Mouse (Mus musculus) embryonic fibroblast, embryonic 13.5 days (primary cell): ENCODE measurements around the gene Trp63.

ENCODE experiments used
- CTCF ChIP-seq: IDR thresholded peaks from 2 replicates; pipeline ENCODE4 v1.5.1; 2011; ENCODE audit warnings: mild to moderate bottlenecking, control low read depth, low read length, moderate library complexity, borderline replicate concordance; ENCODE audit not compliant: insufficient read depth
- POLR2A ChIP-seq: IDR thresholded peaks from 2 replicates; pipeline ENCODE4 v1.6.1; 2011; ENCODE audit warnings: low read depth, mild to moderate bottlenecking, control low read depth, low read length, moderate library complexity

DNA sequence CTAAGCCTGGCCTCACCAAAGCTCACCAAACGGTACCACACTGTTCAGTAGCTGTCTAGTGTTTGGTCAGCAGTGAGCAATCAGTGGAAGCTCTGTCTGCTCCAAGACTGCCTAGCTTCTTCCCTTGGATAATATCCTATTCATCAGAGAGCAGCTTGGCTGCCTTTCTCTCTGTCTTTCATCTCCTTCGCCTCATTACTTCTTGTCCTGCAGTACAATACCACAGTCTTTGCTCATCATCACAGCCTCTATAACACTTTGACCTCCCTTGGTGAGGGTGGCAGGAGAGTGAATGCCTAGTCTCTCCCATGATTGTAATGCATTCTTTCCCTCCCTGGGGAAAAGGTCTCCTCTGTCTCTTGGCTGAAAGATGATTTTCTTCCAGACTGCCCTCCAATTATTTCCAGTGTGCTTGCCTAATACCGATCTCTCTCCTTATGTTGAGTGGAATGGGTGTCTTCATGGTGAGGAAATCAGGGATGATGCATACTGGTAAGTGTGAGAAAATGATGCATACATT is 216.9 kb downstream of the Trp63 start:
- no peak for TF ChIP-seq POLR2A
- no peak for TF ChIP-seq CTCF
